Mouse (Mus musculus): Measurements from ENCODE around the gene Pafah1b3. TPM values are rescaled to one million over a fixed set of nuclear protein-coding genes. Genes with fewer than 3 reads are reported as not detected.

Gene Pafah1b3
- polyA plus RNA-seq, 1 experiment = 184 TPM

GRCm38 (mm10) chr7:25281166-25281733, 16.5 kb downstream of the Pafah1b3 start:
- Histone ChIP-seq H3K27me3 (ENCODE audit: control insufficient read depth, insufficient read depth, low read length) (no peaks in the 10 kb centered on the region), H3K27ac (ENCODE audit: insufficient read depth, low read depth, low read length) (peak overlapping the region; percentile 66), H3K4me3 (ENCODE audit: low read depth, low read length) (peak overlapping the region; percentile 62), H3K4me1 (ENCODE audit: control insufficient read depth, insufficient read depth, insufficient read length, low read length) (peaks cover 36% of the 10 kb centered on the region), H3K36me3 (ENCODE audit: control insufficient read depth, insufficient read depth, low read length) (peaks cover 12% of the 10 kb centered on the region)
- WGBS = 14% methylated on average over 12 of the region's 12 CpGs
- TF ChIP-seq CTCF (IDR thresholded peaks at IDR 0.05; ENCODE audit: extremely low read depth, insufficient read length, insufficient replicate concordance, low read depth, low read length) (no peak), POLR2A (IDR thresholded peaks at IDR 0.05; ENCODE audit: low read depth, low read length) (no peak)

GRCm38 (mm10) chr7:25279861-25280791, 17.7 kb downstream of the Pafah1b3 start:
- Histone ChIP-seq H3K27ac (ENCODE audit: insufficient read depth, low read depth, low read length) (peak overlapping the region; percentile 80; the same call in 1 of the 2 replicates), H3K4me3 (ENCODE audit: low read depth, low read length) (peak overlapping the region; percentile 81), H3K27me3 (ENCODE audit: control insufficient read depth, insufficient read depth, low read length) (no peaks in the 10 kb centered on the region), H3K4me1 (ENCODE audit: control insufficient read depth, insufficient read depth, insufficient read length, low read length) (peaks cover 45% of the 10 kb centered on the region), H3K36me3 (ENCODE audit: control insufficient read depth, insufficient read depth, low read length) (peaks cover 3% of the 10 kb centered on the region; the same call in 1 of the 2 replicates)
- TF ChIP-seq POLR2A (IDR thresholded peaks at IDR 0.05; ENCODE audit: low read depth, low read length) = no peak
- no peak for TF ChIP-seq CTCF (IDR thresholded peaks at IDR 0.05; ENCODE audit: extremely low read depth, insufficient read length, insufficient replicate concordance, low read depth, low read length)
- WGBS = 10% methylated on average over 6 of the region's 6 CpGs

- TF ChIP-seq POLR2A (IDR thresholded peaks at IDR 0.05; ENCODE audit: low read depth, low read length) = no peak
- no peak for TF ChIP-seq CTCF (IDR thresholded peaks at IDR 0.05; ENCODE audit: extremely low read depth, insufficient read length, insufficient replicate concordance, low read depth, low read length)
- H3K4me3 ChIP-seq (ENCODE audit: low read depth, low read length) = peak overlapping the region; percentile 81
- H3K36me3 ChIP-seq (ENCODE audit: control insufficient read depth, insufficient read depth, low read length) = no peaks in the 10 kb centered on the region
- peak overlapping the region; percentile 80 for H3K27ac ChIP-seq (ENCODE audit: insufficient read depth, low read depth, low read length)
- peaks cover 48% of the 10 kb centered on the region for H3K4me1 ChIP-seq (ENCODE audit: control insufficient read depth, insufficient read depth, insufficient read length, low read length)
- no peaks in the 10 kb centered on the region for H3K27me3 ChIP-seq (ENCODE audit: control insufficient read depth, insufficient read depth, low read length)
- WGBS = under 1% methylated on average over 48 of the region's 49 CpGs
These were observed 18.5 kb downstream of the Pafah1b3 start for GRCm38 (mm10) chr7:25279076-25279860.

- no peak for TF ChIP-seq POLR2A (IDR thresholded peaks at IDR 0.05; ENCODE audit: low read depth, low read length)
- TF ChIP-seq CTCF (IDR thresholded peaks at IDR 0.05; ENCODE audit: extremely low read depth, insufficient read length, insufficient replicate concordance, low read depth, low read length) = peak; percentile 34; the same call in 1 of the 2 replicates
- no peaks in the 10 kb centered on the region for H3K27me3 ChIP-seq (ENCODE audit: control insufficient read depth, insufficient read depth, low read length)
- peak overlapping the region; percentile 81 for H3K4me3 ChIP-seq (ENCODE audit: low read depth, low read length)
- under 1% methylated on average over 58 of the region's 60 CpGs for WGBS
- peaks cover 45% of the 10 kb centered on the region for H3K4me1 ChIP-seq (ENCODE audit: control insufficient read depth, insufficient read depth, insufficient read length, low read length)
- H3K36me3 ChIP-seq (ENCODE audit: control insufficient read depth, insufficient read depth, low read length) = no peaks in the 10 kb centered on the region
- H3K27ac ChIP-seq (ENCODE audit: insufficient read depth, low read depth, low read length) = peak overlapping the region; percentile 85
These were observed 19.3 kb downstream of the Pafah1b3 start for GRCm38 (mm10) chr7:25278341-25279075.

GRCm38 (mm10) chr7:25277998-25278340, 19.8 kb downstream of the Pafah1b3 start:
- Histone ChIP-seq H3K4me3 (ENCODE audit: low read depth, low read length) (no peak overlapping the region), H3K36me3 (ENCODE audit: control insufficient read depth, insufficient read depth, low read length) (peaks cover under 1% of the 10 kb centered on the region; the same call in 1 of the 2 replicates), H3K4me1 (ENCODE audit: control insufficient read depth, insufficient read depth, insufficient read length, low read length) (peaks cover 44% of the 10 kb centered on the region), H3K27ac (ENCODE audit: insufficient read depth, low read depth, low read length) (peak overlapping the region; percentile 4; the same call in 1 of the 2 replicates), H3K27me3 (ENCODE audit: control insufficient read depth, insufficient read depth, low read length) (no peaks in the 10 kb centered on the region)
- 1% methylated on average over 4 of the region's 4 CpGs for WGBS
- TF ChIP-seq POLR2A (IDR thresholded peaks at IDR 0.05; ENCODE audit: low read depth, low read length) = no peak
- TF ChIP-seq CTCF (IDR thresholded peaks at IDR 0.05; ENCODE audit: extremely low read depth, insufficient read length, insufficient replicate concordance, low read depth, low read length) = no peak

GRCm38 (mm10) chr7:25277405-25277804, 20.4 kb downstream of the Pafah1b3 start:
- Histone ChIP-seq H3K4me1 (ENCODE audit: control insufficient read depth, insufficient read depth, insufficient read length, low read length) (peaks cover 41% of the 10 kb centered on the region), H3K36me3 (ENCODE audit: control insufficient read depth, insufficient read depth, low read length) (peaks cover 5% of the 10 kb centered on the region; the same call in 1 of the 2 replicates), H3K4me3 (ENCODE audit: low read depth, low read length) (no peak overlapping the region), H3K27me3 (ENCODE audit: control insufficient read depth, insufficient read depth, low read length) (no peaks in the 10 kb centered on the region), H3K27ac (ENCODE audit: insufficient read depth, low read depth, low read length) (no peak overlapping the region)
- no peak for TF ChIP-seq CTCF (IDR thresholded peaks at IDR 0.05; ENCODE audit: extremely low read depth, insufficient read length, insufficient replicate concordance, low read depth, low read length)
- no peak for TF ChIP-seq POLR2A (IDR thresholded peaks at IDR 0.05; ENCODE audit: low read depth, low read length)
- 87% methylated on average over 4 of the region's 4 CpGs for whole genome bisulfite sequencing

Measured in small intestine, adult 2 months (tissue).